Mouse (Mus musculus) midbrain, embryonic 14.5 days (tissue): ENCODE measurements around the gene Cspg5. TPM values are rescaled to one million over a fixed set of nuclear protein-coding genes. Genes with fewer than 3 reads are reported as not detected.

ENCODE experiments used
- ATAC-seq: fragments of 200-750 bp; cut with Nextera tagmentation; 2 replicates; pipeline ENCODE4 v1.8.0; 2017; ENCODE audit warnings: moderate number of reproducible peaks, moderate library complexity; ENCODE audit not compliant: low FRiP score, low TSS enrichment
- DNase-seq: peaks from one replicate; pipeline ENCODE4 v3.0.0-alpha.2; 2015
- H3K27ac ChIP-seq: fragments of 300-500 bp; sonication (generic); replicated peaks from 2 replicates; pipeline ENCODE4 v1.5.1; 2014; ENCODE audit warnings: mild to moderate bottlenecking, low read depth, low read length, moderate library complexity
- H3K27me3 ChIP-seq: fragments of 300-500 bp; sonication (generic); 2 replicates; pipeline ENCODE4 v1.6.1; 2014; ENCODE audit warnings: low read length, control low read depth, mixed read lengths; ENCODE audit not compliant: control insufficient read depth, insufficient read depth
- H3K36me3 ChIP-seq: fragments of 300-500 bp; sonication (generic); 2 replicates; pipeline ENCODE4 v1.6.1; 2014; ENCODE audit warnings: low read length, control low read depth; ENCODE audit not compliant: control insufficient read depth, insufficient read depth
- H3K4me1 ChIP-seq: fragments of 300-500 bp; sonication (generic); 2 replicates; pipeline ENCODE4 v1.6.1; 2014; ENCODE audit warnings: mild to moderate bottlenecking, antibody characterized with exemption, low read length, control low read depth; ENCODE audit not compliant: control insufficient read depth, insufficient read depth
- H3K4me2 ChIP-seq: fragments of 300-500 bp; sonication (generic); 2 replicates; pipeline ENCODE4 v1.6.1; 2014; ENCODE audit warnings: mild to moderate bottlenecking, low read length, moderate library complexity
- H3K4me3 ChIP-seq: fragments of 300-500 bp; sonication (generic); replicated peaks from 2 replicates; pipeline ENCODE4 v1.5.1; 2014; ENCODE audit warnings: low read depth, low read length
- H3K9ac ChIP-seq: fragments of 300-500 bp; sonication (generic); replicated peaks from 2 replicates; pipeline ENCODE4 v1.6.1; 2014; ENCODE audit warnings: mild to moderate bottlenecking, low read length, moderate library complexity
- H3K9me3 ChIP-seq: fragments of 300-500 bp; sonication (generic); 2 replicates; pipeline ENCODE4 v1.6.1; 2016; ENCODE audit warnings: low read length, control low read depth, mixed read lengths; ENCODE audit not compliant: control insufficient read depth
- WGBS: fragments of 180-500 bp; shearing (Covaris S2); extraction: QIAGEN DNeasy Blood & Tissue Kit; methylation state at CpG from one replicate; pipeline ENCODE4 v1.1.7; 2014; 5-methylcytosine and 5-hydroxymethylcytosine counted together
- polyA plus RNA-seq: library from polyadenylated mRNA; unstranded; fragments of >200 nt; fragmentation: Nextera tagmentation; extraction: Ambion mirVana; gene quantifications from 2 replicates; pipeline ENCODE4 v1.2.1, GENCODE M21; 2014

Gene Cspg5
- polyA plus RNA-seq, 1 experiment from 2014 or later, result 105 TPM

- H3K9ac ChIP-seq, result no peak overlapping the region
- H3K36me3 ChIP-seq, result peaks cover 39% of the 10 kb centered on the region
- 81% methylated on average over 8 of the region's 8 CpGs for WGBS
- no peak overlapping the region for H3K27ac ChIP-seq
- H3K9me3 ChIP-seq, result no peaks in the 10 kb centered on the region
- no peaks in the 10 kb centered on the region for H3K4me1 ChIP-seq
- H3K4me2 ChIP-seq, result no peak overlapping the region
- H3K4me3 ChIP-seq, result no peak overlapping the region
- ATAC-seq (no peak), DNase-seq (no peak)
- no peaks in the 10 kb centered on the region for H3K27me3 ChIP-seq
These were observed 19.6 kb downstream of the Cspg5 start for GRCm38 (mm10) chr9:110263181-110263580.

GRCm38 (mm10) chr9:110264991-110265390 lies 21.4 kb downstream of the Cspg5 start:
- Histone ChIP-seq H3K9me3 (no peaks in the 10 kb centered on the region), H3K4me1 (no peaks in the 10 kb centered on the region), H3K36me3 (peaks cover 25% of the 10 kb centered on the region), H3K9ac (no peak overlapping the region), H3K27ac (no peak overlapping the region), H3K4me3 (no peak overlapping the region), H3K4me2 (no peak overlapping the region), H3K27me3 (no peaks in the 10 kb centered on the region)
- peak; percentile 31 for DNase-seq
- no peak for ATAC-seq
- WGBS, result 54% methylated on average over 9 of the region's 9 CpGs

DNA sequence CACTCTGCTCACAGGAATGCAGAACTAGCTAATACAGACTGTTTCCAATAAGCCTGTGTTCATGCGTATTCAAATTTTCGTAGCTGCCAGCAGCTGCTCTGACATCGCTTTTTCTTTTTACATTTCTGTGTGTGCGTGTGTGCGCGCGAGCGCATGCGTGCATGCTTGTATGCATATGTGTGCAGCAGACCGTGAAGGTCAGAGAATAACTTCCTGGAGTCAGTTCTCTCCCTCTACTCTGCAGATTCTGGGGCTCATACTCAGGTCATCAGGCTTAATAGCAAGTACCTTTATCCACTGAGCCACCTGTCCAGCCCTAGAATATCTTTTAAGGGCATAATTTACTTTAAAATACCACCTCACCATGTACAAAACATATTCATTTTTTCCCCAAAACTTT lies 24.8 kb downstream of the Cspg5 start:
- no peaks in the 10 kb centered on the region for H3K27me3 ChIP-seq
- DNase-seq (no peak), ATAC-seq (no peak)
- no peaks in the 10 kb centered on the region for H3K4me1 ChIP-seq
- no peaks in the 10 kb centered on the region for H3K36me3 ChIP-seq
- H3K27ac ChIP-seq, result no peak overlapping the region
- WGBS, result 89% methylated on average over 10 of the region's 10 CpGs
- H3K4me3 ChIP-seq, result no peak overlapping the region
- H3K9ac ChIP-seq, result no peak overlapping the region
- H3K9me3 ChIP-seq, result no peaks in the 10 kb centered on the region
- no peak overlapping the region for H3K4me2 ChIP-seq

GRCm38 (mm10) chr9:110272330-110272729 lies 28.7 kb downstream of the Cspg5 start:
- Histone ChIP-seq H3K36me3 (no peaks in the 10 kb centered on the region), H3K9ac (no peak overlapping the region), H3K9me3 (no peaks in the 10 kb centered on the region), H3K4me1 (no peaks in the 10 kb centered on the region), H3K4me3 (no peak overlapping the region), H3K27me3 (no peaks in the 10 kb centered on the region), H3K27ac (no peak overlapping the region), H3K4me2 (no peak overlapping the region)
- DNase-seq (no peak), ATAC-seq (no peak)
- WGBS, result 90% methylated on average over 3 of the region's 3 CpGs

DNA sequence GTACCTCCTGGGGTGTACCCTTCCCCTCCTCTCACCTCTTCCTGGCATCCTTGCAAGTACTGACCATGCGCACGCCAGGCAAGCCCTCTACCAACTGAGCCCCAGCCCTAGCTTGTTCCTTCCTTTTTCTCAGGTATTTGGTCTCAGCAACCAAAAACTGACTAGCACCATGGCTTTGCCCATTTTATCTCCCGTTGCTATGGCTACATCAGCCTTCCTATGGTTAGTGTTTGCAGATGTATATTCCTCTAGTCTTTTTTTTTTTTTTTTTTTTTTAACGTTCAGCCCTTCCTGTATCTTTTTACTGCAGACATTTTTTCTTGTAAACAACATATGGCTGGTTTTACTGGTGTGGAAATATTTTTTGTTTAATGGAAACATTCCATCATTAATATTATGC lies 29.9 kb downstream of the Cspg5 start:
- no peak for DNase-seq
- 85% methylated on average over 4 of the region's 4 CpGs for WGBS
- no peak overlapping the region for H3K27ac ChIP-seq

DNA sequence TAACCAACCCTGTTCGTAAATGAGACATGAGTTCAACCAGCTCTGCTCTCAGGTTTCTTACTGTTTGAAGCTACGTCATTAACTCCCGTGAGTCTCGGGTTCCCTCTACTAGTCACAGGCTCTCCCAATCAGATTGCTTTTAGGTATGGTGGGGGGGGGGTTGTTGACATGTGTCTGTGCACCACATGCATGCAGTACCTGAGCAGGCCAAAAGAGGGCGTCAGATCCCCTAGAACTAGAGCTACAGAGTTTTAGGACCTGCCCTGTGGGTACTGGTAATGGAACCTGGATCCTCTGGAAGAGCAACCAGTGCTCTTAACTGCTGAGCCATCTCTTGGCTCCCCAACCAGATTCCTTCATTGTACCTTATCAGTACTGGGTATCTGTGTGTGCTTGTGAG lies 32.3 kb downstream of the Cspg5 start:
- Histone ChIP-seq H3K27me3 (no peaks in the 10 kb centered on the region), H3K9ac (no peak overlapping the region), H3K27ac (no peak overlapping the region), H3K4me1 (no peaks in the 10 kb centered on the region), H3K4me2 (no peak overlapping the region), H3K9me3 (no peaks in the 10 kb centered on the region), H3K36me3 (no peaks in the 10 kb centered on the region), H3K4me3 (no peak overlapping the region)
- DNase-seq, result no peak
- ATAC-seq, result no peak
- WGBS, result 82% methylated on average over 5 of the region's 5 CpGs

More for the DNA sequence above, 29.9 kb downstream of the Cspg5 start:
- H3K27me3 ChIP-seq, result no peaks in the 10 kb centered on the region
- no peak for ATAC-seq
- no peak overlapping the region for H3K9ac ChIP-seq
- H3K9me3 ChIP-seq, result no peaks in the 10 kb centered on the region
- no peaks in the 10 kb centered on the region for H3K36me3 ChIP-seq
- H3K4me2 ChIP-seq, result no peak overlapping the region
- no peak overlapping the region for H3K4me3 ChIP-seq
- no peaks in the 10 kb centered on the region for H3K4me1 ChIP-seq

DNA sequence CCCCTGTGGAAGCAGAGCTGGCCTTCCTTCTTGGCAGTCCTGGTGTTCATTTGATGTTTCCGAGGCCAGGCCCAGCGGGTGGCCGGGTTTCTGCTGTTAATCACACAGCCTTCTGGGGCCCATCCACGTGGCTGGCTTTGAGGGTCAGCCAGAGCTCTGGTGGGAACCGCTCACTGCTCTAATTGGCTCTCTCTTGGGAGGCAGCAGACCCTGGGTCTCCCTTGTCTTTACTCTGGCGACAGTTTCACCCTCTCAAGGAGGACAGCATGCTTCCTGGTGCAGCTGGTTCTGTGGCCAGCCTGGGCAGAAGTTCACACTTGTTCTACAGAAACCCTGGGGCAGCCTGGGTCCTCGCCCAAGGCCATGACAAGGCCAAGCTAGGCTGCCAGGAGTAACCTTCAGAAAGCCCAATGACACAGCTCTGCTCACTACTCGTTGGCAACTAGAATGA lies 33.9 kb downstream of the Cspg5 start:
- H3K27me3 ChIP-seq, result no peaks in the 10 kb centered on the region

GRCm38 (mm10) chr9:110284075-110284697 lies 40.6 kb downstream of the Cspg5 start:
- no peaks in the 10 kb centered on the region for H3K36me3 ChIP-seq
- no peak for DNase-seq
- 93% methylated on average over 8 of the region's 10 CpGs for WGBS
- no peak for ATAC-seq
- H3K27ac ChIP-seq, result no peak overlapping the region
- no peak overlapping the region for H3K4me3 ChIP-seq
- no peaks in the 10 kb centered on the region for H3K27me3 ChIP-seq
- H3K9me3 ChIP-seq, result no peaks in the 10 kb centered on the region
- H3K4me1 ChIP-seq, result peaks cover 4% of the 10 kb centered on the region; the same call in 1 of the 2 replicates
- H3K9ac ChIP-seq, result no peak overlapping the region
- no peak overlapping the region for H3K4me2 ChIP-seq

More for the DNA sequence above, 33.9 kb downstream of the Cspg5 start:
- WGBS, result 58% methylated on average over 8 of the region's 8 CpGs
- ATAC-seq (no peak), DNase-seq (no peak)
- Histone ChIP-seq H3K4me1 (no peaks in the 10 kb centered on the region), H3K9ac (no peak overlapping the region), H3K27ac (no peak overlapping the region), H3K4me3 (no peak overlapping the region), H3K4me2 (no peak overlapping the region), H3K9me3 (no peaks in the 10 kb centered on the region), H3K36me3 (no peaks in the 10 kb centered on the region)

DNA sequence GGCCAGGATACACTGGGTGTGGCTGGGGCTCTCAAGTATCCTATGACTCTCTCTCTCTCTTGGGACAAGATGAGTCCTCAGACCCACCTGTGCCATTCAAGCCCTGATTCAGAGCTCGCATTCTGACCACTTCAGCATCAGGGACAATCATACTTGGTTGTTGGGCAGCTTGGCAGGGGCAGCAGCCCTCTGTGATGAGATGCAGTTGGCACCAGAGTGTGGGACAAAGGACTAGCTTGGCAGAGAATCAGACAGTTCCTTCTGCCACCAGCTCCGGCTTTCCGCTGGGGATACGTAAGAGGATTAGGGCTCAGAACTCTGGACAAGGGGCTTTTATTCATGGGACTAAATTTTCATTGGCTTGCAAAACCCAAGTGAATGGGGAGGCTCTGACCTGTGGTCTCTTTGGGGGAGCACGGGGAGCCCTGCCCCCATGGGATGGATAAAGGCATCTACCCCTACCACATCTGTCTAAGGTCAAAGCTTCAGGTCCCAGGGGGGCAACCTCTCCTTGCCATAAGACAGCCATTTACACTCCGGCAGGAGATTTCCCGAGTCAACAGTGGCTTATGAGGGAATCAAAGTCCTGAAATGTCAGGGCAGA lies 43.8 kb downstream of the Cspg5 start:
- Histone ChIP-seq H3K4me1 (peaks cover 4% of the 10 kb centered on the region; the same call in 1 of the 2 replicates), H3K4me2 (no peak overlapping the region), H3K9me3 (no peaks in the 10 kb centered on the region), H3K27ac (peak overlapping the region; percentile 79), H3K27me3 (no peaks in the 10 kb centered on the region), H3K9ac (no peak overlapping the region), H3K4me3 (no peak overlapping the region), H3K36me3 (no peaks in the 10 kb centered on the region)
- DNase-seq (peak; percentile 82), ATAC-seq (peak; percentile 78)
- 17% methylated on average over 7 of the region's 7 CpGs for WGBS
